Mouse (Mus musculus): Measurements from ENCODE around the gene Fstl3. TPM values are rescaled to one million over a fixed set of nuclear protein-coding genes. Genes with fewer than 3 reads are reported as not detected.
"Not testable (repeated sequence)": the region's sequence is repeated elsewhere in the genome, so short reads cannot be mapped to it uniquely, and the experiment has no call there.

Fstl3 gene
- polyA plus RNA-seq, 1 experiment from 2014 or later: 1.1 TPM

- Histone ChIP-seq H3K4me1 (peaks cover 22% of the 10 kb centered on the region), H3K4me3 (peak overlapping the region; percentile 73), H3K9me3 (replicated peaks) (peaks cover 4% of the 10 kb centered on the region; the same call in 1 of the 2 replicates), H3K27ac (replicated peaks) (no peak overlapping the region), H3K36me3 (peaks cover 40% of the 10 kb centered on the region), H3K27me3 (ENCODE audit: low read depth, poor library complexity, severe bottlenecking) (no peaks in the 10 kb centered on the region)
- WGBS: 92% methylated on average over 3 of the region's 3 CpGs
- no peak for DNase-seq (ENCODE audit: low spot score)
Measured at GRCm38 (mm10) chr10:79745411-79745810, 31.7 kb upstream of the Fstl3 start.

GRCm38 (mm10) chr10:79745898-79746773 lies 30.9 kb upstream of the Fstl3 start, which contains the start of gene Polrmt:
Gene Polrmt (minus strand): TSS chr10:79746581.
- DNase-seq (ENCODE audit: low spot score): peak; percentile 96
- 4% methylated on average over 38 of the region's 38 CpGs for WGBS
- H3K4me1 ChIP-seq: peaks cover 16% of the 10 kb centered on the region
- H3K9me3 ChIP-seq (replicated peaks): no peaks in the 10 kb centered on the region
- H3K36me3 ChIP-seq: peaks cover 33% of the 10 kb centered on the region
- no peaks in the 10 kb centered on the region for H3K27me3 ChIP-seq (ENCODE audit: low read depth, poor library complexity, severe bottlenecking)
- peak within 1 kb of the TSS; percentile 79 for H3K27ac ChIP-seq (replicated peaks)
- peak within 1 kb of the TSS; percentile 73 for H3K4me3 ChIP-seq

- Histone ChIP-seq H3K4me1 (peaks cover 16% of the 10 kb centered on the region), H3K9me3 (replicated peaks) (no peaks in the 10 kb centered on the region), H3K27ac (replicated peaks) (peak overlapping the region; percentile 53), H3K27me3 (ENCODE audit: low read depth, poor library complexity, severe bottlenecking) (no peaks in the 10 kb centered on the region), H3K36me3 (peaks cover 27% of the 10 kb centered on the region), H3K4me3 (peak overlapping the region; percentile 73)
- no peak for DNase-seq (ENCODE audit: low spot score)
- 25% methylated on average over 6 of the region's 6 CpGs for WGBS
Measured at GRCm38 (mm10) chr10:79746774-79747151, 30.3 kb upstream of the Fstl3 start.

GRCm38 (mm10) chr10:79748496-79748895 lies 28.6 kb upstream of the Fstl3 start:
- Histone ChIP-seq H3K27ac (replicated peaks) (no peak overlapping the region), H3K9me3 (replicated peaks) (no peaks in the 10 kb centered on the region), H3K36me3 (peaks cover 11% of the 10 kb centered on the region), H3K4me1 (peaks cover 16% of the 10 kb centered on the region), H3K4me3 (peak overlapping the region; percentile 11; the same call in 1 of the 2 replicates), H3K27me3 (ENCODE audit: low read depth, poor library complexity, severe bottlenecking) (no peaks in the 10 kb centered on the region)
- WGBS: 78% methylated on average over 6 of the region's 6 CpGs
- DNase-seq (ENCODE audit: low spot score): no peak

- Histone ChIP-seq H3K36me3 (peaks cover 44% of the 10 kb centered on the region), H3K4me3 (peak within 1 kb of the TSS; percentile 54), H3K27ac (replicated peaks) (peak within 1 kb of the TSS; percentile 29; the same call in 1 of the 2 replicates), H3K4me1 (peaks cover 13% of the 10 kb centered on the region), H3K27me3 (ENCODE audit: low read depth, poor library complexity, severe bottlenecking) (peaks cover 14% of the 10 kb centered on the region; the same call in 1 of the 2 replicates), H3K9me3 (replicated peaks) (no peaks in the 10 kb centered on the region)
- under 1% methylated on average over 36 of the region's 36 CpGs for WGBS
- DNase-seq (ENCODE audit: low spot score): peak; percentile 83
Measured at GRCm38 (mm10) chr10:79754856-79755516, 22.1 kb upstream of the Fstl3 start, which contains the start of gene Fgf22. Gene Fgf22 (plus strand): TSS chr10:79755076.

GRCm38 (mm10) chr10:79755854-79756253 lies 21.2 kb upstream of the Fstl3 start:
- peaks cover 13% of the 10 kb centered on the region for H3K4me1 ChIP-seq
- peaks cover 14% of the 10 kb centered on the region; the same call in 1 of the 2 replicates for H3K27me3 ChIP-seq (ENCODE audit: low read depth, poor library complexity, severe bottlenecking)
- 92% methylated on average over 3 of the region's 3 CpGs for WGBS
- no peak for DNase-seq (ENCODE audit: low spot score)
- H3K27ac ChIP-seq (replicated peaks): no peak overlapping the region
- no peaks in the 10 kb centered on the region for H3K9me3 ChIP-seq (replicated peaks)
- H3K4me3 ChIP-seq: peak overlapping the region; percentile 54
- peaks cover 52% of the 10 kb centered on the region for H3K36me3 ChIP-seq

GRCm38 (mm10) chr10:79756660-79757059 lies 20.4 kb upstream of the Fstl3 start:
- H3K9me3 ChIP-seq (replicated peaks): no peaks in the 10 kb centered on the region
- peaks cover 60% of the 10 kb centered on the region for H3K36me3 ChIP-seq
- H3K4me3 ChIP-seq: no peak overlapping the region
- DNase-seq (ENCODE audit: low spot score): no peak
- H3K27me3 ChIP-seq (ENCODE audit: low read depth, poor library complexity, severe bottlenecking): peaks cover 14% of the 10 kb centered on the region; the same call in 1 of the 2 replicates
- 94% methylated on average over 24 of the region's 24 CpGs for WGBS
- H3K4me1 ChIP-seq: peaks cover 13% of the 10 kb centered on the region
- H3K27ac ChIP-seq (replicated peaks): no peak overlapping the region

- not testable (repeated sequence) for DNase-seq (ENCODE audit: low spot score); H3K4me3 ChIP-seq; H3K27ac ChIP-seq (replicated peaks); H3K9me3 ChIP-seq (replicated peaks)
- WGBS: 91% methylated on average over 1 of the region's 1 CpGs
- H3K4me1 ChIP-seq: peaks cover 22% of the 10 kb centered on the region
- H3K27me3 ChIP-seq (ENCODE audit: low read depth, poor library complexity, severe bottlenecking): peaks cover 14% of the 10 kb centered on the region; the same call in 1 of the 2 replicates
- peaks cover 88% of the 10 kb centered on the region for H3K36me3 ChIP-seq
Measured at GRCm38 (mm10) chr10:79759675-79760074, 17.4 kb upstream of the Fstl3 start.

- DNase-seq (ENCODE audit: low spot score): no peak
- H3K27me3 ChIP-seq (ENCODE audit: low read depth, poor library complexity, severe bottlenecking): peaks cover 8% of the 10 kb centered on the region; the same call in 1 of the 2 replicates
- H3K4me1 ChIP-seq: peaks cover 22% of the 10 kb centered on the region
- WGBS: 95% methylated on average over 11 of the region's 11 CpGs
- H3K4me3 ChIP-seq: peak overlapping the region; percentile 20; the same call in 1 of the 2 replicates
- peaks cover 88% of the 10 kb centered on the region for H3K36me3 ChIP-seq
- H3K9me3 ChIP-seq (replicated peaks): no peaks in the 10 kb centered on the region
- no peak overlapping the region for H3K27ac ChIP-seq (replicated peaks)
Measured at GRCm38 (mm10) chr10:79760603-79761143, 16.4 kb upstream of the Fstl3 start.

- WGBS: 88% methylated on average over 3 of the region's 3 CpGs
- peaks cover 66% of the 10 kb centered on the region for H3K36me3 ChIP-seq
- H3K27me3 ChIP-seq (ENCODE audit: low read depth, poor library complexity, severe bottlenecking): no peaks in the 10 kb centered on the region
- no peak overlapping the region for H3K27ac ChIP-seq (replicated peaks)
- no peak for DNase-seq (ENCODE audit: low spot score)
- H3K9me3 ChIP-seq (replicated peaks): no peaks in the 10 kb centered on the region
- H3K4me1 ChIP-seq: peaks cover 39% of the 10 kb centered on the region
- H3K4me3 ChIP-seq: no peak overlapping the region
Measured at GRCm38 (mm10) chr10:79762875-79763274, 14.2 kb upstream of the Fstl3 start.

GRCm38 (mm10) chr10:79764234-79764633 lies 12.8 kb upstream of the Fstl3 start:
- WGBS: 90% methylated on average over 7 of the region's 7 CpGs
- no peak overlapping the region for H3K27ac ChIP-seq (replicated peaks)
- H3K27me3 ChIP-seq (ENCODE audit: low read depth, poor library complexity, severe bottlenecking): no peaks in the 10 kb centered on the region
- no peaks in the 10 kb centered on the region for H3K9me3 ChIP-seq (replicated peaks)
- DNase-seq (ENCODE audit: low spot score): no peak
- H3K36me3 ChIP-seq: peaks cover 52% of the 10 kb centered on the region
- H3K4me1 ChIP-seq: peaks cover 50% of the 10 kb centered on the region
- H3K4me3 ChIP-seq: no peak overlapping the region

GRCm38 (mm10) chr10:79765228-79765745 lies 11.8 kb upstream of the Fstl3 start:
- Histone ChIP-seq H3K27me3 (ENCODE audit: low read depth, poor library complexity, severe bottlenecking) (0 out of 2 replicates have a peak, but pooled peaks cover 2% of the 10 kb centered on the region), H3K36me3 (peaks cover 43% of the 10 kb centered on the region), H3K9me3 (replicated peaks) (no peaks in the 10 kb centered on the region), H3K4me1 (peaks cover 50% of the 10 kb centered on the region), H3K4me3 (peak overlapping the region; percentile 98), H3K27ac (replicated peaks) (peak overlapping the region; percentile 98; the same call in 1 of the 2 replicates)
- DNase-seq (ENCODE audit: low spot score): no peak
- 60% methylated on average over 2 of the region's 2 CpGs for WGBS

Data from midbrain, embryonic 10.5 days (tissue).